Mouse (Mus musculus): ENCODE results near the gene Pon1.

DNA sequence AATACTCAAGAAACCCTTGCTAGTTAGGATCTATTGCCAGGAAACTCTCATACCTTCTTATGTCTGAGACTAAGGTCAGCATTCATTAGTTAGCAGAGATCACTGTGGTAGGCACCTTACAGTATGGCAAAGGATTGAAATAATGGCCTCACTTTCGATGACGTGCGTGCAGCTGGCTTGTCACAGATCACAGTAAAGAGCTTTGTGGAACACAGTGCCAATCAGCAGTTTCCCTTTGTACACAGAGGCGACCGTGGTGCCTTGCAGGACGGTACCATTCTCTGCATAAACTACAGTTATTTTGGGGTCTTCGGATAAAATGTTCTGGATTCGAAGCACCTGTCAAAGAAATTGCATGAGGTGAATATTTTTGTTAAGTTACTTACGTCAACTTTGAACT is 25.6 kb downstream of the Pon1 start:
- TF ChIP-seq POLR2A (IDR thresholded peaks at IDR 0.05; ENCODE audit: extremely low read depth, insufficient read depth, low read length) (no peak), CTCF (IDR thresholded peaks at IDR 0.05; ENCODE audit: extremely low read depth, insufficient read depth, low read length) (no peak)
